Mouse (Mus musculus) T-helper 17 cell (primary cell): ENCODE data around the gene Csnk2b.

Experiments used
- in situ Hi-C, 2 experiments: fragments of 300-600 bp; cut with MboI, MseI; formaldehyde crosslinking; loops; 1 replicate in 1 of 2; 2 replicates in 1 of 2; pipeline ENCODE4 v1.15.1; 2025; ENCODE audit warnings: high pct_unique_total_duplicates in 2 of 2

Csnk2b gene

GRCm38 (mm10) chr17:35121871-35122303, at the start of gene Csnk2b:
Csnk2b (minus strand) TSS chr17:35122053.
- in situ Hi-C loops: no loop called here

GRCm38 (mm10) chr17:35168541-35169207, 46.8 kb upstream of the Csnk2b start:
- in situ Hi-C loops: no loop called here

- in situ Hi-C loops: no loop called here
Measured at GRCm38 (mm10) chr17:35167794-35168193, 45.9 kb upstream of the Csnk2b start.

- in situ Hi-C loops: no loop called here
Measured at GRCm38 (mm10) chr17:35166352-35167035, 44.6 kb upstream of the Csnk2b start.

- in situ Hi-C loops: no loop called here
Measured at GRCm38 (mm10) chr17:35165451-35166155, 43.8 kb upstream of the Csnk2b start.

- in situ Hi-C loops: no loop called here
Measured at GRCm38 (mm10) chr17:35164568-35165450, 43.0 kb upstream of the Csnk2b start, which contains the start of gene Prrc2a. Prrc2a (minus strand) TSS chr17:35164897.

- in situ Hi-C loops: no loop called here
Measured at GRCm38 (mm10) chr17:35164218-35164567, 42.3 kb upstream of the Csnk2b start.

GRCm38 (mm10) chr17:35163326-35164081, 41.7 kb upstream of the Csnk2b start:
- in situ Hi-C loops: no loop called here

- in situ Hi-C loops: no loop called here
Measured at GRCm38 (mm10) chr17:35162730-35163129, 40.9 kb upstream of the Csnk2b start.

- in situ Hi-C loops: no loop called here
Measured at GRCm38 (mm10) chr17:35162121-35162520, 40.3 kb upstream of the Csnk2b start.

- in situ Hi-C loops: no loop called here
Measured at GRCm38 (mm10) chr17:35161421-35161820, 39.6 kb upstream of the Csnk2b start.

GRCm38 (mm10) chr17:35159638-35160037, 37.8 kb upstream of the Csnk2b start:
- in situ Hi-C loops: no loop called here

GRCm38 (mm10) chr17:35158850-35159593, 37.2 kb upstream of the Csnk2b start:
- in situ Hi-C loops: no loop called here

GRCm38 (mm10) chr17:35157661-35158175, 35.9 kb upstream of the Csnk2b start:
- in situ Hi-C loops: no loop called here

GRCm38 (mm10) chr17:35157254-35157653, 35.4 kb upstream of the Csnk2b start:
- in situ Hi-C loops: no loop called here

- in situ Hi-C loops: no loop called here
Measured at GRCm38 (mm10) chr17:35156461-35157200, 34.8 kb upstream of the Csnk2b start.

GRCm38 (mm10) chr17:35155451-35155850, 33.6 kb upstream of the Csnk2b start:
- in situ Hi-C loops: no loop called here

- in situ Hi-C loops: no loop called here
Measured at GRCm38 (mm10) chr17:35154616-35155015, 32.8 kb upstream of the Csnk2b start.

GRCm38 (mm10) chr17:35153931-35154330, 32.1 kb upstream of the Csnk2b start:
- in situ Hi-C loops: no loop called here
